Mouse (Mus musculus) lung, adult 2 months (tissue): Measurements from ENCODE around the gene Pex19. TPM values are rescaled to one million over a fixed set of nuclear protein-coding genes. Genes with fewer than 3 reads are reported as not detected.

ENCODE experiments used
- DNase-seq: peaks from one replicate; pipeline ENCODE4 v3.0.0; 2022
- H3K4me1 ChIP-seq: fragments of 200-500 bp; 2 replicates; pipeline ENCODE4 v1.6.1; 2011; ENCODE audit warnings: low read length; ENCODE audit not compliant: control insufficient read depth, insufficient read depth
- H3K4me3 ChIP-seq: fragments of 200-500 bp; replicated peaks from 2 replicates; pipeline ENCODE3; 2011; ENCODE audit warnings: low read depth, mild to moderate bottlenecking, control low read depth, low read length; ENCODE audit errors: extremely low read depth
- CTCF ChIP-seq: fragments of 200-500 bp; IDR thresholded peaks from 2 replicates; pipeline ENCODE4 v1.5.1; 2011; ENCODE audit warnings: mild to moderate bottlenecking, low read length, control low read depth; ENCODE audit not compliant: insufficient read depth
- POLR2A ChIP-seq: fragments of 200-500 bp; IDR thresholded peaks from 2 replicates; pipeline ENCODE4 v1.6.1; 2011; ENCODE audit warnings: low read depth, mild to moderate bottlenecking, control low read depth, low read length, borderline replicate concordance; ENCODE audit errors: extremely low read depth
- WGBS: fragments of 180-500 bp; shearing (Covaris S2); methylation state at CpG from one replicate; pipeline ENCODE4 v1.1.7; 2018; 5-methylcytosine and 5-hydroxymethylcytosine counted together
- polyA plus RNA-seq: library from polyadenylated mRNA; depleted of rRNA; stranded (reverse); fragments of >200 nt; gene quantifications from 2 replicates; pipeline ENCODE4 v1.2.3, GENCODE M21; 2012

Pex19 gene
- polyA plus RNA-seq, 1 experiment, result 63.0 TPM

GRCm38 (mm10) chr1:172105101-172105500 is 21.5 kb upstream of the Pex19 start:
- TF ChIP-seq POLR2A, result no peak
- no peak for TF ChIP-seq CTCF
- Histone ChIP-seq H3K4me1 (no peaks in the 10 kb centered on the region), H3K4me3 (no peak overlapping the region)
- 79% methylated on average over 11 of the region's 11 CpGs for WGBS
- no peak for DNase-seq

GRCm38 (mm10) chr1:172107777-172108477 is 18.6 kb upstream of the Pex19 start:
- Histone ChIP-seq H3K4me1 (no peaks in the 10 kb centered on the region), H3K4me3 (no peak overlapping the region)
- WGBS, result 87% methylated on average over 10 of the region's 10 CpGs
- TF ChIP-seq CTCF, result no peak
- TF ChIP-seq POLR2A, result no peak
- no peak for DNase-seq

GRCm38 (mm10) chr1:172116948-172117347 is 9.6 kb upstream of the Pex19 start:
- Histone ChIP-seq H3K4me1 (no peaks in the 10 kb centered on the region), H3K4me3 (no peak overlapping the region)
- WGBS, result 91% methylated on average over 5 of the region's 5 CpGs
- DNase-seq, result no peak
- TF ChIP-seq CTCF, result no peak
- no peak for TF ChIP-seq POLR2A

GRCm38 (mm10) chr1:172119100-172119499 is 7.5 kb upstream of the Pex19 start:
- Histone ChIP-seq H3K4me1 (no peaks in the 10 kb centered on the region), H3K4me3 (no peak overlapping the region)
- no peak for DNase-seq
- WGBS, result 69% methylated on average over 6 of the region's 6 CpGs
- no peak for TF ChIP-seq POLR2A
- no peak for TF ChIP-seq CTCF

GRCm38 (mm10) chr1:172119720-172120119 is 6.8 kb upstream of the Pex19 start:
- 45% methylated on average over 3 of the region's 3 CpGs for WGBS
- Histone ChIP-seq H3K4me3 (no peak overlapping the region), H3K4me1 (no peaks in the 10 kb centered on the region)
- no peak for DNase-seq
- TF ChIP-seq POLR2A (no peak), CTCF (peak; percentile 59)

- TF ChIP-seq CTCF (no peak), POLR2A (no peak)
- Histone ChIP-seq H3K4me1 (peaks cover 9% of the 10 kb centered on the region), H3K4me3 (no peak overlapping the region)
- 77% methylated on average over 2 of the region's 2 CpGs for WGBS
- no peak for DNase-seq
Observed at GRCm38 (mm10) chr1:172122671-172123070, 3.9 kb upstream of the Pex19 start.

- no peak for TF ChIP-seq POLR2A
- DNase-seq, result no peak
- Histone ChIP-seq H3K4me1 (peaks cover 9% of the 10 kb centered on the region), H3K4me3 (no peak overlapping the region)
- 80% methylated on average over 6 of the region's 6 CpGs for WGBS
Observed at GRCm38 (mm10) chr1:172124572-172124971, 2.0 kb upstream of the Pex19 start.

GRCm38 (mm10) chr1:172127487-172127886 is 932 bp downstream of the Pex19 start:
- TF ChIP-seq CTCF (no peak), POLR2A (no peak)
- H3K4me1 ChIP-seq, result peaks cover 9% of the 10 kb centered on the region
- 21% methylated on average over 5 of the region's 5 CpGs for WGBS
- peak overlapping the region; percentile 99 for H3K4me3 ChIP-seq
- no peak for DNase-seq

GRCm38 (mm10) chr1:172128563-172128962 is 2.0 kb downstream of the Pex19 start:
- TF ChIP-seq POLR2A (no peak), CTCF (no peak)
- DNase-seq, result no peak
- Histone ChIP-seq H3K4me3 (no peak overlapping the region), H3K4me1 (peaks cover 9% of the 10 kb centered on the region)
- WGBS, result 92% methylated on average over 15 of the region's 15 CpGs

- H3K4me3 ChIP-seq, result no peak overlapping the region
- peak; percentile 34; the same call in 1 of the 2 replicates for TF ChIP-seq CTCF
- TF ChIP-seq POLR2A, result no peak
- no peak for DNase-seq
- H3K4me1 ChIP-seq, result peaks cover 9% of the 10 kb centered on the region
- WGBS, result 44% methylated on average over 2 of the region's 2 CpGs
Observed at GRCm38 (mm10) chr1:172129108-172129507, 2.6 kb downstream of the Pex19 start.

GRCm38 (mm10) chr1:172129780-172130179 is 3.2 kb downstream of the Pex19 start:
- 97% methylated on average over 5 of the region's 5 CpGs for WGBS
- H3K4me1 ChIP-seq, result peaks cover 9% of the 10 kb centered on the region
- TF ChIP-seq CTCF (no peak), POLR2A (no peak)
- H3K4me3 ChIP-seq, result no peak overlapping the region
- DNase-seq, result no peak

- WGBS, result 85% methylated on average over 7 of the region's 7 CpGs
- H3K4me3 ChIP-seq, result no peak overlapping the region
- DNase-seq, result no peak
- H3K4me1 ChIP-seq, result peaks cover 4% of the 10 kb centered on the region
- TF ChIP-seq POLR2A, result no peak
- TF ChIP-seq CTCF, result no peak
Observed at GRCm38 (mm10) chr1:172132319-172132718, 5.8 kb downstream of the Pex19 start.
